Mouse (Mus musculus): ENCODE results near the gene Ankrd6.

DNA sequence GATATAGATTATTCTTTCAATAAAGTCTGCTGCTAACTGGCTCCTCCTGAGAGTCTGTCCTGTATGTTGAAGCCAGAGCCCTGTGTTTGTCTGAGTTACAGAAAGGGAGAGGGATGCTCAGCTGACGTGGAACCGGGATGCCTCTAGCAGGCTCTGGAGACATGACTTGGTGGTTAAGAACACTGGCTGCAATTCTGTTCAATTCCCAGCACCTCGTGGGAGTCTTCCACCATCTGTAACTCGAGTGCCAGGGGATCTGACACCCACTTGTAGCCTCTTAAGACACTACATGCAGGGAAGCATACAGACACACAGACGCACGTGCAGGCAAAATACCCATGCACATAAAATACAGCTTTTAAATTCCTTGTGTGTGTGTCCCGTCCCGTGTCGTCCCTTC lies 95.1 kb downstream of the Ankrd6 start:
- no peak for TF ChIP-seq IRF4 (IDR thresholded peaks at IDR 0.05; ENCODE audit: low read depth, low read length)
- TF ChIP-seq CTCF (conservative IDR thresholded peaks at IDR 0.05 in 1 of 2, IDR thresholded peaks at IDR 0.05 in 1 of 2; ENCODE audit: low read depth in 2 of 2, low read length in 2 of 2), result no peak
- TF ChIP-seq USF1 (IDR thresholded peaks at IDR 0.05; ENCODE audit: low read depth, low read length), result no peak
- TF ChIP-seq MAX (IDR thresholded peaks at IDR 0.05; ENCODE audit: low read length), result no peak
- no peak for TF ChIP-seq POLR2A (IDR thresholded peaks at IDR 0.05; ENCODE audit: low read depth, low read length)
- TF ChIP-seq ZMIZ1 (IDR thresholded peaks at IDR 0.05; ENCODE audit: low read depth, low read length), result no peak
- TF ChIP-seq GABPA (IDR thresholded peaks at IDR 0.05; ENCODE audit: insufficient replicate concordance, low read depth, low read length), result no peak
- no peak for TF ChIP-seq E2F4 (IDR thresholded peaks at IDR 0.05; ENCODE audit: insufficient replicate concordance, low read depth, low read length)
- TF ChIP-seq ZC3H11A (IDR thresholded peaks at IDR 0.05; ENCODE audit: low read depth, low read length), result no peak
- TF ChIP-seq ZNF384 (IDR thresholded peaks at IDR 0.05; ENCODE audit: low read depth, low read length), result no peak
- no peak for TF ChIP-seq CHD1 (IDR thresholded peaks at IDR 0.05; ENCODE audit: low read depth, low read length)
